Mouse (Mus musculus) embryonic facial prominence, embryonic 13.5 days (tissue): Measurements from ENCODE around the gene Plekha5. TPM values are rescaled to one million over a fixed set of nuclear protein-coding genes. Genes with fewer than 3 reads are reported as not detected.

Source experiments
- ATAC-seq: fragments of 200-750 bp; cut with Nextera tagmentation; 2 replicates; pipeline ENCODE4 v1.8.0; 2017; ENCODE audit warnings: low read depth; ENCODE audit not compliant: insufficient number of reproducible peaks, insufficient read depth, low FRiP score, low TSS enrichment
- H3K27ac ChIP-seq: fragments of 300-500 bp; sonication (generic); 2 replicates; pipeline ENCODE4 v1.5.1; 2015; ENCODE audit warnings: moderate library complexity, mild to moderate bottlenecking, inconsistent platforms
- H3K27me3 ChIP-seq: fragments of 300-500 bp; sonication (generic); 2 replicates; pipeline ENCODE4 v1.6.1; 2015; ENCODE audit warnings: mild to moderate bottlenecking, inconsistent platforms
- H3K36me3 ChIP-seq: fragments of 300-500 bp; sonication (generic); 2 replicates; pipeline ENCODE4 v1.6.1; 2015; ENCODE audit warnings: mild to moderate bottlenecking, inconsistent platforms
- H3K4me1 ChIP-seq: fragments of 300-500 bp; sonication (generic); 2 replicates; pipeline ENCODE4 v1.6.1; 2015; ENCODE audit warnings: inconsistent platforms
- H3K4me2 ChIP-seq: fragments of 300-500 bp; sonication (generic); 2 replicates; pipeline ENCODE4 v1.6.1; 2015; ENCODE audit warnings: moderate library complexity, mild to moderate bottlenecking, inconsistent platforms
- H3K4me3 ChIP-seq: fragments of 300-500 bp; sonication (generic); 2 replicates; pipeline ENCODE4 v1.5.1; 2015; ENCODE audit warnings: mild to moderate bottlenecking, inconsistent platforms
- H3K9ac ChIP-seq: fragments of 300-500 bp; sonication (generic); 2 replicates; pipeline ENCODE4 v1.6.1; 2015; ENCODE audit warnings: mild to moderate bottlenecking, inconsistent platforms
- H3K9me3 ChIP-seq: fragments of 300-500 bp; sonication (generic); 2 replicates; pipeline ENCODE4 v1.6.1; 2016; ENCODE audit warnings: inconsistent platforms
- WGBS: fragments of 180-500 bp; shearing (Covaris S2); methylation state at CpG from one replicate; pipeline ENCODE4 v1.1.7; 2015; ENCODE audit warnings: mixed read lengths; 5-methylcytosine and 5-hydroxymethylcytosine counted together
- polyA plus RNA-seq: library from polyadenylated mRNA; unstranded; fragments of >200 nt; fragmentation: Nextera tagmentation; extraction: Ambion mirVana; gene quantifications from 2 replicates; pipeline ENCODE4 v1.2.1, GENCODE M21; 2015

Gene Plekha5
- polyA plus RNA-seq, 1 experiment from 2014 or later: 42.3 TPM

- H3K9ac ChIP-seq: no peak overlapping the region
- ATAC-seq: 0 out of 2 replicates have a peak, but pooled peaks have one; percentile 37
- WGBS: 79% methylated on average over 15 of the region's 15 CpGs
- H3K4me2 ChIP-seq: no peak overlapping the region
- peaks cover 7% of the 10 kb centered on the region; the same call in 1 of the 2 replicates for H3K36me3 ChIP-seq
- no peak overlapping the region for H3K4me3 ChIP-seq
- no peaks in the 10 kb centered on the region for H3K9me3 ChIP-seq
- peaks cover 21% of the 10 kb centered on the region for H3K4me1 ChIP-seq
- H3K27ac ChIP-seq: peak overlapping the region; percentile 76
- H3K27me3 ChIP-seq: no peaks in the 10 kb centered on the region
Measured at GRCm38 (mm10) chr6:140456393-140457163, 32.7 kb downstream of the Plekha5 start.

GRCm38 (mm10) chr6:140460398-140460797 lies 36.5 kb downstream of the Plekha5 start:
- Histone ChIP-seq H3K27ac (no peak overlapping the region), H3K27me3 (no peaks in the 10 kb centered on the region), H3K4me2 (no peak overlapping the region), H3K9ac (no peak overlapping the region), H3K9me3 (no peaks in the 10 kb centered on the region), H3K4me3 (no peak overlapping the region), H3K36me3 (peaks cover 2% of the 10 kb centered on the region; the same call in 1 of the 2 replicates), H3K4me1 (peaks cover 19% of the 10 kb centered on the region)
- WGBS: 79% methylated on average over 7 of the region's 7 CpGs
- ATAC-seq: no peak

- no peak overlapping the region for H3K4me3 ChIP-seq
- no peak for ATAC-seq
- peaks cover 4% of the 10 kb centered on the region; the same call in 1 of the 2 replicates for H3K36me3 ChIP-seq
- peaks cover 13% of the 10 kb centered on the region; the same call in 1 of the 2 replicates for H3K4me1 ChIP-seq
- no peaks in the 10 kb centered on the region for H3K9me3 ChIP-seq
- no peak overlapping the region for H3K27ac ChIP-seq
- no peak overlapping the region for H3K9ac ChIP-seq
- H3K27me3 ChIP-seq: no peaks in the 10 kb centered on the region
- 75% methylated on average over 6 of the region's 6 CpGs for WGBS
- H3K4me2 ChIP-seq: no peak overlapping the region
Measured at GRCm38 (mm10) chr6:140464818-140465217, 41.0 kb downstream of the Plekha5 start.

GRCm38 (mm10) chr6:140465946-140466646 lies 42.2 kb downstream of the Plekha5 start:
- H3K4me3 ChIP-seq: no peak overlapping the region
- H3K9ac ChIP-seq: no peak overlapping the region
- H3K27ac ChIP-seq: no peak overlapping the region
- no peaks in the 10 kb centered on the region for H3K9me3 ChIP-seq
- H3K36me3 ChIP-seq: peaks cover 4% of the 10 kb centered on the region; the same call in 1 of the 2 replicates
- no peak for ATAC-seq
- H3K4me1 ChIP-seq: peaks cover 13% of the 10 kb centered on the region; the same call in 1 of the 2 replicates
- WGBS: 85% methylated on average over 9 of the region's 9 CpGs
- H3K4me2 ChIP-seq: no peak overlapping the region
- H3K27me3 ChIP-seq: no peaks in the 10 kb centered on the region

- no peak overlapping the region for H3K9ac ChIP-seq
- peaks cover 13% of the 10 kb centered on the region; the same call in 1 of the 2 replicates for H3K4me1 ChIP-seq
- no peaks in the 10 kb centered on the region for H3K27me3 ChIP-seq
- H3K4me3 ChIP-seq: no peak overlapping the region
- WGBS: 76% methylated on average over 6 of the region's 6 CpGs
- no peaks in the 10 kb centered on the region for H3K9me3 ChIP-seq
- no peak for ATAC-seq
- peaks cover 4% of the 10 kb centered on the region; the same call in 1 of the 2 replicates for H3K36me3 ChIP-seq
- H3K27ac ChIP-seq: no peak overlapping the region
- H3K4me2 ChIP-seq: no peak overlapping the region
Measured at GRCm38 (mm10) chr6:140466841-140467240, 43.0 kb downstream of the Plekha5 start.

DNA sequence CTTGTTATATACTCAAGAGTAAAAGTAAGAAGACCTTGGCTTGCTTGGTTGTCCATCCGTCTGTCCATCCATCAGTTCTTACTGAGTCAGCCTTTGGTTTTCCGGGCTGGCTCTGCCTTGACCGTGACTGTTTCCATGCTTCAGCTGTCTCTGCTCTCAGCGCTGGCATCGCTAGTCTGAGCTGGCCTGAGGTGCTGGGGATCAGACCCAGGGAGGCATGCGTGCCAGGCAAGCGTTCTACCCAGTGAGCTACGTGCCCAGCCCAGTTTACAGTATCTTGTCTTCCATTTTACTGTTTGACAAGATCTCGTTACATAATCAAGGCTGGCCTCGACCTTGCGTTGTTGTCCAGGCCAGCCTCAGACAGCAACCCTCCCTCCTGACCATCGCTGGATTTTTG lies 44.0 kb downstream of the Plekha5 start:
- H3K9me3 ChIP-seq: no peaks in the 10 kb centered on the region
- H3K9ac ChIP-seq: no peak overlapping the region
- no peak overlapping the region for H3K27ac ChIP-seq
- WGBS: 95% methylated on average over 12 of the region's 12 CpGs
- H3K4me1 ChIP-seq: peaks cover 13% of the 10 kb centered on the region; the same call in 1 of the 2 replicates
- H3K36me3 ChIP-seq: peaks cover 4% of the 10 kb centered on the region; the same call in 1 of the 2 replicates
- no peak overlapping the region for H3K4me3 ChIP-seq
- no peak for ATAC-seq
- H3K4me2 ChIP-seq: no peak overlapping the region
- no peaks in the 10 kb centered on the region for H3K27me3 ChIP-seq

DNA sequence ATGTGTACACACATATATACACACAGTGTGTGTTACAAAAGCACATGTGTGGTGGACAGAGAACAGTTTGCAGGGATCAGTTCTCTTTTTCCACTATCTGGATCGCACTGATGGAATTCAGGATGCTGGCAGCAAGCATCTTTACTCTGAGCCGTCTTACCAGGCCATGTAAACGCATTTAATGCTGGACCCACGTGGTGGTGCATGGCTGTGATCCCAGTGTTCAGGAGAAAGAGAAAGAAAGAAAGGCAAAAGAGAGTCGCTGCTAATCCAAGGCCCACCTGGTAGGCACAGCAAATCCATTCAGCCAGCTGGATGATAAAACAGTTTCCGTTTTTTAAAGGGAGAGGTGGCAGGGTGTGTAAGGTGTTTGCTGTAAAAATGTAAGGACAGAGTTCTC lies 45.9 kb downstream of the Plekha5 start:
- H3K9me3 ChIP-seq: no peaks in the 10 kb centered on the region
- peaks cover 6% of the 10 kb centered on the region; the same call in 1 of the 2 replicates for H3K4me1 ChIP-seq
- ATAC-seq: no peak
- no peaks in the 10 kb centered on the region for H3K27me3 ChIP-seq
- no peak overlapping the region for H3K27ac ChIP-seq
- H3K36me3 ChIP-seq: peaks cover 4% of the 10 kb centered on the region; the same call in 1 of the 2 replicates
- no peak overlapping the region for H3K4me2 ChIP-seq
- WGBS: 84% methylated on average over 6 of the region's 6 CpGs
- H3K9ac ChIP-seq: no peak overlapping the region
- no peak overlapping the region for H3K4me3 ChIP-seq

- Histone ChIP-seq H3K9me3 (no peaks in the 10 kb centered on the region), H3K4me1 (no peaks in the 10 kb centered on the region), H3K36me3 (no peaks in the 10 kb centered on the region), H3K27me3 (no peaks in the 10 kb centered on the region), H3K4me2 (no peak overlapping the region), H3K4me3 (no peak overlapping the region), H3K9ac (no peak overlapping the region), H3K27ac (no peak overlapping the region)
- WGBS: 84% methylated on average over 5 of the region's 5 CpGs
- no peak for ATAC-seq
Measured at GRCm38 (mm10) chr6:140471751-140472150, 47.9 kb downstream of the Plekha5 start.

DNA sequence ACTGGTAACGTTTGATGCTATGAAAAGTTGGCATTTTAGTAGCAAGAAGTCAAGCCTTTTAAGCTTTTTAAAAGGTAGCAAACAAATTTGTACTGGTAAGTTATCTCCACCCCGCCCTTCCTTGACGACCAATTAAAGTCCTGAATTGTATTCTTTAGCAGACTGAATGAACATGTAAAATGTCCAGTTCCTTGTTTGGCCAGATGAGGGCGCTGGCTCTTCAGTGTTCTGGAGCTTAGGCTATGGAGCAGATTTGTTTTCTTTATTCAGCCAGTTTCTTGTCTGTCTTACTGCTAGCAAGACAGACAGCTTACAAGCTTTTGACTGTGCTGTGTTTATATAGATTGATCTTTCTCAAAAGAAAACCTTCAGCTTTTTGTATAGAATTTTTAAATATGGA lies 48.5 kb downstream of the Plekha5 start:
- H3K36me3 ChIP-seq: no peaks in the 10 kb centered on the region

GRCm38 (mm10) chr6:140475393-140476087 lies 51.7 kb downstream of the Plekha5 start:
- H3K4me3 ChIP-seq: no peak overlapping the region
- no peaks in the 10 kb centered on the region for H3K27me3 ChIP-seq
- H3K4me1 ChIP-seq: peaks cover 16% of the 10 kb centered on the region
- no peak overlapping the region for H3K4me2 ChIP-seq
- H3K36me3 ChIP-seq: no peaks in the 10 kb centered on the region
- H3K9me3 ChIP-seq: no peaks in the 10 kb centered on the region
- no peak for ATAC-seq
- H3K27ac ChIP-seq: no peak overlapping the region
- no peak overlapping the region for H3K9ac ChIP-seq
- WGBS: 74% methylated on average over 9 of the region's 9 CpGs

More for the DNA sequence above, 48.5 kb downstream of the Plekha5 start:
- Histone ChIP-seq H3K4me3 (no peak overlapping the region), H3K27ac (no peak overlapping the region), H3K9ac (no peak overlapping the region), H3K4me2 (no peak overlapping the region), H3K4me1 (peaks cover 5% of the 10 kb centered on the region), H3K9me3 (no peaks in the 10 kb centered on the region), H3K27me3 (no peaks in the 10 kb centered on the region)
- 53% methylated on average over 4 of the region's 4 CpGs for WGBS
- no peak for ATAC-seq

DNA sequence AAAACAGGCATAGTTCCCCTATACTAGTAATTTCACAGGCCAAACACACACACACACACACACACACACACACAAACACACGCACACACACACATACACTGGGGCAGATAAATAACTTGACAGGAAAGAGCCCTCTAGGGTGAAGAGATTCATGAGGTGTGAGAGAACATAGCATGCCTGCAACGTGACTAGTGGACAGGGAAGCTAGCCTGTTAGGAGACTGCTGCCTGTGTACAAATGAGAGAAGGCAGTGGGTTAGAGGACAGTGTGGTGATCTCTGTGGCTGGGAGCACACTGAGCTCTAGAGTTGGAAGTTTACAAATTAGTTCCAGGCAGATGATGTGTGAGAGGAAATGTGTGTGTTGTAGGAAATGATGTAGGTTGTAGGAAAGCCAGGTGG lies 53.1 kb downstream of the Plekha5 start:
- WGBS: 59% methylated on average over 2 of the region's 2 CpGs
- Histone ChIP-seq H3K4me2 (no peak overlapping the region), H3K9ac (peak overlapping the region; percentile 27; the same call in 1 of the 2 replicates), H3K27me3 (no peaks in the 10 kb centered on the region), H3K36me3 (no peaks in the 10 kb centered on the region), H3K27ac (no peak overlapping the region), H3K4me1 (peaks cover 19% of the 10 kb centered on the region), H3K4me3 (no peak overlapping the region), H3K9me3 (no peaks in the 10 kb centered on the region)
- ATAC-seq: no peak
